Mouse (Mus musculus) CH12.LX (cell line): ENCODE data around the gene Spty2d1. TPM values are rescaled to one million over a fixed set of nuclear protein-coding genes. Genes with fewer than 3 reads are reported as not detected.

Source experiments
- DNase-seq: peaks from one replicate; pipeline ENCODE4 v3.0.0-alpha.2; 2013; ENCODE audit errors: extremely low read depth
- H3K27ac ChIP-seq: 2 replicates; pipeline ENCODE4 v1.5.1; 2012; ENCODE audit warnings: low read depth, mild to moderate bottlenecking, control low read depth, moderate library complexity; ENCODE audit not compliant: insufficient read depth
- H3K27me3 ChIP-seq: replicated peaks from 2 replicates; pipeline ENCODE3; 2012; ENCODE audit warnings: inconsistent platforms
- H3K36me3 ChIP-seq, 2 experiments: replicated peaks in 1 of 2; 2 replicates each; pipeline versions ENCODE3 to v1.6.1; 2012; ENCODE audit warnings: inconsistent platforms in 1 of 2, low read length in 1 of 2, mild to moderate bottlenecking in 1 of 2, mixed read lengths in 1 of 2, moderate library complexity in 1 of 2; ENCODE audit not compliant: control insufficient read depth in 1 of 2, insufficient read depth in 1 of 2
- H3K4me1 ChIP-seq, 2 experiments: 2 replicates each; pipeline ENCODE4 v1.6.1; 2012; ENCODE audit warnings: inconsistent platforms in 1 of 2, moderate library complexity in 1 of 2; ENCODE audit not compliant: insufficient read depth in 2 of 2, control insufficient read depth in 1 of 2
- H3K4me2 ChIP-seq: 2 replicates; pipeline ENCODE4 v1.6.1; 2012; ENCODE audit warnings: low read depth, mild to moderate bottlenecking, control low read depth; ENCODE audit not compliant: poor library complexity, insufficient read depth, severe bottlenecking
- H3K4me3 ChIP-seq, 3 experiments: fragments of 150-350 bp in 1 of 3; sonication (generic) in 1 of 3; replicated peaks in 1 of 3; 2 replicates each; pipeline versions ENCODE3 to v1.5.1; 2011 to 2012; ENCODE audit warnings: low read depth in 2 of 3, low read length in 2 of 3, mild to moderate bottlenecking in 2 of 3, moderate library complexity in 2 of 3, control low read depth in 1 of 3, improper control_type of control experiment in 1 of 3, inconsistent platforms in 1 of 3, mixed read lengths in 1 of 3; ENCODE audit not compliant: poor library complexity in 1 of 3
- H3K79me2 ChIP-seq: replicated peaks from 2 replicates; pipeline ENCODE4 v1.6.1; 2012; ENCODE audit warnings: mild to moderate bottlenecking, moderate library complexity; ENCODE audit not compliant: control insufficient read depth, poor library complexity, insufficient read depth, severe bottlenecking; ENCODE audit errors: extremely low read depth
- H3K9ac ChIP-seq: 2 replicates; pipeline ENCODE4 v1.6.1; 2012; ENCODE audit warnings: low read depth, mild to moderate bottlenecking, control low read depth, moderate library complexity; ENCODE audit not compliant: insufficient read depth
- H3K9me3 ChIP-seq: replicated peaks from 2 replicates; pipeline ENCODE3; 2012; ENCODE audit warnings: low read length, inconsistent platforms, mixed read lengths
- CHD1 ChIP-seq: IDR thresholded peaks from 2 replicates; pipeline ENCODE4 v1.6.1; 2012; ENCODE audit warnings: low read depth, low read length, improper control_type of control experiment, inconsistent platforms
- CTCF ChIP-seq, 2 experiments: IDR thresholded peaks in 1 of 2; conservative IDR thresholded peaks in 1 of 2; 2 replicates each; pipeline ENCODE4 v1.5.1; 2011 to 2012; ENCODE audit warnings: low read depth in 2 of 2, low read length in 2 of 2, improper control_type of control experiment in 1 of 2, inconsistent platforms in 1 of 2, mild to moderate bottlenecking in 1 of 2, moderate library complexity in 1 of 2
- E2F4 ChIP-seq: IDR thresholded peaks from 2 replicates; pipeline ENCODE4 v1.6.1; 2011; ENCODE audit warnings: low read depth, low read length, improper control_type of control experiment; ENCODE audit not compliant: insufficient replicate concordance
- ELF1 ChIP-seq: IDR thresholded peaks from 2 replicates; pipeline ENCODE4 v1.6.1; 2014; ENCODE audit warnings: low read depth, mild to moderate bottlenecking, inconsistent platforms, low read length, improper control_type of control experiment
- EP300 ChIP-seq: IDR thresholded peaks from 2 replicates; pipeline ENCODE4 v1.6.1; 2011; ENCODE audit warnings: low read length, improper control_type of control experiment
- ETS1 ChIP-seq: conservative IDR thresholded peaks from 2 replicates; pipeline ENCODE4 v1.6.1; 2012; ENCODE audit warnings: low read depth, mild to moderate bottlenecking, inconsistent platforms, low read length, improper control_type of control experiment, moderate library complexity
- GABPA ChIP-seq: IDR thresholded peaks from 2 replicates; pipeline ENCODE4 v1.6.1; 2012; ENCODE audit warnings: low read depth, low read length, improper control_type of control experiment, inconsistent platforms; ENCODE audit not compliant: insufficient replicate concordance
- HCFC1 ChIP-seq: IDR thresholded peaks from 2 replicates; pipeline ENCODE4 v1.6.1; 2012; ENCODE audit warnings: low read depth, mild to moderate bottlenecking, inconsistent platforms, low read length, improper control_type of control experiment
- IRF4 ChIP-seq: IDR thresholded peaks from 2 replicates; pipeline ENCODE4 v1.6.1; 2014; ENCODE audit warnings: low read depth, mild to moderate bottlenecking, inconsistent platforms, low read length, improper control_type of control experiment
- JUND ChIP-seq: conservative IDR thresholded peaks from 2 replicates; pipeline ENCODE4 v1.6.1; 2011; ENCODE audit warnings: low read depth, low read length, improper control_type of control experiment
- KAT2A ChIP-seq: IDR thresholded peaks from 2 replicates; pipeline ENCODE4 v1.6.1; 2012; ENCODE audit warnings: low read length, improper control_type of control experiment, inconsistent platforms; ENCODE audit not compliant: insufficient replicate concordance
- MAFK ChIP-seq: IDR thresholded peaks from 2 replicates; pipeline ENCODE4 v1.6.1; 2011; ENCODE audit warnings: low read length, improper control_type of control experiment; ENCODE audit not compliant: insufficient replicate concordance
- MAZ ChIP-seq: IDR thresholded peaks from 2 replicates; pipeline ENCODE4 v1.6.1; 2012; ENCODE audit warnings: low read depth, mild to moderate bottlenecking, inconsistent platforms, low read length, improper control_type of control experiment, moderate library complexity
- MEF2A ChIP-seq: IDR thresholded peaks from 2 replicates; pipeline ENCODE4 v1.6.1; 2014; ENCODE audit warnings: low read depth, mild to moderate bottlenecking, inconsistent platforms, low read length, improper control_type of control experiment, borderline replicate concordance
- MYC ChIP-seq: IDR thresholded peaks from 2 replicates; pipeline ENCODE4 v1.6.1; 2011; ENCODE audit warnings: low read depth, mild to moderate bottlenecking, improper control_type of control experiment, low read length
- PAX5 ChIP-seq: IDR thresholded peaks from 2 replicates; pipeline ENCODE4 v1.6.1; 2012; ENCODE audit warnings: low read length, inconsistent platforms, mixed read lengths
- POLR2A ChIP-seq: IDR thresholded peaks from 2 replicates; pipeline ENCODE4 v1.6.1; 2011; ENCODE audit warnings: low read depth, mild to moderate bottlenecking, improper control_type of control experiment, low read length
- POLR2AphosphoS2 ChIP-seq: IDR thresholded peaks from 2 replicates; pipeline ENCODE4 v1.6.1; 2011; ENCODE audit warnings: low read depth, low read length, improper control_type of control experiment
- RAD21 ChIP-seq: IDR thresholded peaks from 2 replicates; pipeline ENCODE4 v1.6.1; 2011; ENCODE audit warnings: low read depth, mild to moderate bottlenecking, low read length, improper control_type of control experiment, moderate library complexity
- TBP ChIP-seq: conservative IDR thresholded peaks from 2 replicates; pipeline ENCODE4 v1.6.1; 2011; ENCODE audit warnings: low read depth, low read length, improper control_type of control experiment
- TCF12 ChIP-seq: IDR thresholded peaks from 2 replicates; pipeline ENCODE4 v1.6.1; 2014; ENCODE audit warnings: low read depth, mild to moderate bottlenecking, inconsistent platforms, low read length, improper control_type of control experiment
- USF2 ChIP-seq: conservative IDR thresholded peaks from 2 replicates; pipeline ENCODE4 v1.6.1; 2011; ENCODE audit warnings: low read depth, low read length, improper control_type of control experiment
- ZC3H11A ChIP-seq: IDR thresholded peaks from 2 replicates; pipeline ENCODE4 v1.6.1; 2012; ENCODE audit warnings: low read depth, mild to moderate bottlenecking, inconsistent platforms, low read length, improper control_type of control experiment
- ZKSCAN1 ChIP-seq: IDR thresholded peaks from 2 replicates; pipeline ENCODE4 v1.6.1; 2012; ENCODE audit warnings: low read depth, inconsistent platforms, low read length, improper control_type of control experiment, borderline replicate concordance
- ZNF384 ChIP-seq: IDR thresholded peaks from 2 replicates; pipeline ENCODE4 v1.6.1; 2012; ENCODE audit warnings: low read depth, low read length, improper control_type of control experiment, inconsistent platforms
- dilution Hi-C: fragments of 300-500 bp; cut with MboI; formaldehyde crosslinking; loops from 2 replicates; pipeline ENCODE4 v1.14.3; 2020; ENCODE audit warnings: low sequenced_read_pairs; ENCODE audit not compliant: extremely low pct_unique_long_range_greater_than_20kb, extremely low pct_ligation_motif_present
- in situ Hi-C: fragments of 300-500 bp; cut with MboI; formaldehyde crosslinking; loops from 3 replicates; pipeline ENCODE4 v1.14.3; 2019; ENCODE audit warnings: low sequenced_read_pairs, low pct_ligation_motif_present, low pct_unique_long_range_greater_than_20kb, mixed read lengths
- polyA plus RNA-seq: library from polyadenylated mRNA; unstranded; fragments of >175 nt; gene quantifications from 2 replicates; pipeline ENCODE4 v1.2.1, GENCODE M21; 2012; ENCODE audit warnings: low read depth; ENCODE audit not compliant: insufficient read length
- total RNA-seq, 2 experiments: library from RNA; depleted of rRNA; stranded (reverse); fragments of 300-350 nt in 1 of 2; fragments of >200 nt in 1 of 2; gene quantifications; 2 replicates each; pipeline ENCODE4 v1.2.3; 2012 to 2014

Gene Spty2d1
- total and polyA plus RNA-seq, 3 experiments, result 10.5 to 32.6 (median 22.9) TPM

DNA sequence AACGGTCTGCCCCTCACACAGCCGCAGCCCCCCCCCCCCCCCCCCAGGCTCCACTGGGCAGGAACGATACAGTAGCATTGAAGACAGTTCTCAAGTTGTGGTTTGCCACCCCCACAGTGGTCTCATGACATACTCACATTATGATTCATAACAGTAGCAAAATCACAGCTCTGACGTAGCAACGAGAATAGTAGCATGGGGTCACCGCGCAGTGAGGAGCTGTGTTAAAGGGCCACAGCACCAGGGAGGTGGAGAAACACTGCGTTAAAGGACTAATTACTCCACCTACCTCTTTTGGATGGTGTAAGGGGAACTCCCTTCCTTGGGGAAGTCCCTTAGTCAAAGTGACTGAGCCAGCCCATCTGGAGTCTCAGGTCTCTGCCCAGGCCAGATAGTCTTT lies 14.3 kb upstream of the Spty2d1 start (continued):
- TF ChIP-seq EP300 (peak; percentile 97), MYC (peak; percentile 59; the same call in 1 of the 2 replicates), RAD21 (no peak), ZKSCAN1 (no peak), ZC3H11A (no peak), TBP (peak; percentile 62; the same call in 1 of the 2 replicates), KAT2A (no peak), MAFK (peak; percentile 84), MEF2A (peak; percentile 98), IRF4 (peak; percentile 100), E2F4 (no peak)

DNA sequence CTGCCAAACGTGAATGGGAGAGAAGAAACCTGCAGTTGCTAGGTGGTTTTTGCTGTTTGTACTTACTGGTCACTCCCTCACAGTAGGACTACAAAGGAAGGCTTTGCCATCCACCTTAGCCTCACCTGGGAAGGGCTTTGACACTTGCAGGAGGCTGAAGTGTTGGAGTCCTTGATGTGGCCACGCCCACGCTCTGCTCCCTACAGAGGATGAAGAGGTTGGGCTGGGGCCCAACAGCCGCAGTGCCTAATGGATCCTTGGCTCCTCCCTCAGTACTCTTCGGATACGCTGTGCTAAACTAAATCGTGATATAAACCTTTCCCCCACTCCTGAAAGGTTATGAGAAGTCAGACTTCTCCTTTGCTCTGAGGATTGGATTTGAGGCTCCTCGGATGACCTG lies 12.7 kb upstream of the Spty2d1 start:
- Histone ChIP-seq H3K9me3 (no peaks in the 10 kb centered on the region), H3K4me3 (no peak overlapping the region), H3K4me1 (peaks cover 2 to 48% of the 10 kb centered on the region in 2 experiments; a peak in 2 of 4 replicates), H3K36me3 (no peaks in the 10 kb centered on the region)
- dilution Hi-C loops, result no loop called here
- TF ChIP-seq E2F4 (no peak), EP300 (no peak), KAT2A (no peak), POLR2A (no peak), IRF4 (no peak), MYC (no peak), CHD1 (no peak), CTCF (conservative IDR thresholded peaks at IDR 0.05 in 1 of 2, IDR thresholded peaks at IDR 0.05 in 1 of 2; ENCODE audit: low read depth in 2 of 2, low read length in 2 of 2) (no peak), HCFC1 (no peak), MAZ (no peak), PAX5 (no peak), USF2 (no peak), ETS1 (no peak), ELF1 (no peak), POLR2AphosphoS2 (no peak), ZC3H11A (no peak), ZNF384 (no peak), TCF12 (no peak), JUND (no peak), GABPA (no peak)
- TF ChIP-seq, all 38 proteins: peak for 0
- in situ Hi-C loops, result loop anchor here (5.0 kb wide), 2 partner anchors 56 to 126 kb away; no protein-coding TSS in a partner anchor
- Histone ChIP-seq H3K79me2 (no peaks in the 10 kb centered on the region), H3K27me3 (no peaks in the 10 kb centered on the region), H3K4me2 (no peak overlapping the region), H3K27ac (no peak overlapping the region), H3K9ac (no peak overlapping the region)
- no peak for DNase-seq
